Mouse (Mus musculus) C2C12 (cell line): ENCODE data around the gene Ccdc121.

Source experiments
- CEBPB ChIP-seq: IDR thresholded peaks from one replicate; pipeline ENCODE4 v1.6.1; 2011; ENCODE audit warnings: low read depth, mild to moderate bottlenecking, control low read depth, moderate library complexity
- CTCF ChIP-seq: IDR thresholded peaks from one replicate; pipeline ENCODE4 v1.5.1; 2011; ENCODE audit not compliant: control insufficient read depth, insufficient read depth, insufficient read length
- FOSL1 ChIP-seq: IDR thresholded peaks from one replicate; pipeline ENCODE4 v1.8.0; 2011; ENCODE audit warnings: mild to moderate bottlenecking, low read length; ENCODE audit not compliant: poor library complexity, insufficient read depth, severe bottlenecking
- MAX ChIP-seq: IDR thresholded peaks from one replicate; pipeline ENCODE4 v1.6.1; 2011; ENCODE audit warnings: mild to moderate bottlenecking, control low read depth
- MYOD1 ChIP-seq: IDR thresholded peaks from one replicate; pipeline ENCODE4 v1.6.1; 2011; ENCODE audit warnings: low read depth; ENCODE audit not compliant: control insufficient read depth, insufficient read length
- MYOG ChIP-seq: IDR thresholded peaks from one replicate; pipeline ENCODE4 v1.6.1; 2011; ENCODE audit not compliant: control insufficient read depth, insufficient read length; ENCODE audit errors: extremely low read depth
- USF1 ChIP-seq: IDR thresholded peaks from one replicate; pipeline ENCODE4 v1.6.1; 2011; ENCODE audit warnings: low read depth, mild to moderate bottlenecking, control low read depth, moderate library complexity

GRCm38 (mm10) chr1:181523831-181524230 lies 12.6 kb upstream of the Ccdc121 start:
- TF ChIP-seq CTCF (no peak), MAX (no peak), MYOD1 (no peak), USF1 (no peak), MYOG (no peak), CEBPB (no peak), FOSL1 (no peak)
